Mouse (Mus musculus): ENCODE results near the gene Cyp4f17. TPM values are rescaled to one million over a fixed set of nuclear protein-coding genes. Genes with fewer than 3 reads are reported as not detected.
"Not testable (repeated sequence)": the region's sequence is repeated elsewhere in the genome, so short reads cannot be mapped to it uniquely, and the experiment has no call there.

Gene Cyp4f17
- polyA plus RNA-seq, 1 experiment from 2014 or later = 16.3 TPM

DNA sequence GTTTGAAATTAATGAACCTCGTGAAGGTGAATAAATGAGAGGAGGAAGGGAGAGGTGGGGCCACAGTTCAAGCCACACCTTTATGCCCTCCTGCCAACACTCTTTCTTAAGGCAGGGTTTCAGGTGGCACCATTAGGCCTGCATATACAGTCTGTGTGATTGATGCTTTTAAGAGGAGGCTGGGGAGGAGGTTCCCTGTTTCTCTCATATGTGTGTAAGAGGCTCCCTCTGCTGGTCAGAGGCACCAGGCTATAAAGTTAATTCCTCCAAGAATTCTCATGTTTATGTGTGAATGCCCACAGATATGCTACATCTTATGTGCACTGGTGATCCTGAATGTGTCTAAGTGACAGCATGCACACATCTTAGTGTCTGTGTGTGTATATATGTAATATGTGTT, 11.2 kb upstream of the Cyp4f17 start:
- Histone ChIP-seq H3K4me2 (replicated peaks) (no peak overlapping the region), H3K9me3 (peaks cover 11% of the 10 kb centered on the region; the same call in 1 of the 2 replicates), H3K9ac (no peak overlapping the region), H3K4me3 (no peak overlapping the region), H3K27me3 (peaks cover 20% of the 10 kb centered on the region), H3K36me3 (no peaks in the 10 kb centered on the region), H3K27ac (no peak overlapping the region), H3K4me1 (0 out of 2 replicates have a peak, but pooled peaks cover 2% of the 10 kb centered on the region)
- ATAC-seq (ENCODE audit: low FRiP score, low read depth) = peak; percentile 60; the same call in 1 of the 2 replicates
- WGBS = 28% methylated on average over 1 of the region's 1 CpGs

DNA sequence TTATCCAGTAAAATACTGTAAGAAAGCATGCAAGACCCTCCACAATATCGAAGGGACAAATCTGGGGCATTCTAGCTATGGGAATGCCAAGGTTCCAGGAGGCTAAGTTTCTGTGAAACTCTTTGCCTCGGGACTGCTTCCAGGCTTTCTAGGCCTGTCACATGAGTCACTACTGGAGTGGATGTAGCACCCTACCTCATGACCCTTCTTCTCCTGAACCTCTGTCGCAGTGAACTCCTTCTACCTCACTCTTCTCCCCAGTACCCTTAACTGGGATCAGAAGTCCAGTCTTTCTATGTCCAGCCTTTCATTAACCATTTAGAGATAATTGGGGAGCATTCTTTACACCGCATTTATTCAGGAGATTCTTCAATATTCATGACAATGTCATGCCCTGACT, 5.3 kb upstream of the Cyp4f17 start:
- not testable (repeated sequence) for H3K36me3 ChIP-seq; H3K4me1 ChIP-seq; H3K27ac ChIP-seq; H3K4me2 ChIP-seq (replicated peaks); H3K9ac ChIP-seq; H3K9me3 ChIP-seq; H3K4me3 ChIP-seq; ATAC-seq (ENCODE audit: low FRiP score, low read depth); H3K27me3 ChIP-seq
- WGBS = 89% methylated on average over 4 of the region's 4 CpGs

DNA sequence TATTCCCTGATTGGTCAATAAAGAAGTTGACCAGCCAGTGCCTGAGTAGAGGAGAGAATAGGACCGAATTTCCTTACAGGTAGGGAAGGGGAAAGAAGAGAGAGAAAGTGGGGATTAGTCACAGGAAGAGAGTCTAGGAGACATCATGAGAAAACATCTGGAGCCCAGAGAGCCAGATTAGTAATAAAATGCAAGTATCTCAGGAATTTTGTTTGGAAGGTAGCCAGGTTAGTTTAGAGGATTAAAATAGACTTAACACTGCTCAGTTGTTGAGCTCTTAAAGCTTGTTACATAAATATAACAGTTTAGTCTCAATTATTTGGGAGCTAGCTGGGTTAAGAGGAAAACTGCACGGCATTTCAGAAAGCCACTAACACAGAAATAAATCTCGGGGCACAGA, 4.8 kb upstream of the Cyp4f17 start:
- no peaks in the 10 kb centered on the region for H3K36me3 ChIP-seq
- WGBS = 42% methylated on average over 3 of the region's 3 CpGs
- no peak overlapping the region for H3K4me2 ChIP-seq (replicated peaks)
- no peaks in the 10 kb centered on the region for H3K27me3 ChIP-seq
- ATAC-seq (ENCODE audit: low FRiP score, low read depth) = no peak
- no peak overlapping the region for H3K9ac ChIP-seq
- H3K4me3 ChIP-seq = no peak overlapping the region
- H3K9me3 ChIP-seq = no peaks in the 10 kb centered on the region
- no peaks in the 10 kb centered on the region for H3K4me1 ChIP-seq
- H3K27ac ChIP-seq = no peak overlapping the region

DNA sequence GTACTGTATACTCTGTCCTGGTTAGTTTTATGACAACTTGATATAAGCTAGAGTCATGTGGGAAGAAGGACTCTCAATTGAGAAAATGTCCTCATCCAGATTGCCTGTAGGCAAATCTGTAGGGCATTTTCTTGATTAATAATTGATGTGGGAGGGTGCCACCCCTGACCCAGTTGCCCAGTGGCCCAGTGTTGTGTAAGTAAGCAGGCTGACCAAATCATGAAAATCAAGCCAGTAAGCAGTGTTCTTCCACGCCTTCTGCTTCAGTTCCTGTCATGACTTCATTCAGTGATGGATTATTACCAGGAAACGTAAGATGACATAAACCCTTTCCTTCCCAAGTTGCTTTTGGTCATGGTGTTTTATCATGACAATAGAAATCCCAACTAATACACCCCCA, 2.7 kb upstream of the Cyp4f17 start:
- peaks cover 2% of the 10 kb centered on the region; the same call in 1 of the 2 replicates for H3K36me3 ChIP-seq
- no peak overlapping the region for H3K27ac ChIP-seq
- no peak for ATAC-seq (ENCODE audit: low FRiP score, low read depth)
- H3K4me3 ChIP-seq = no peak overlapping the region
- H3K9ac ChIP-seq = no peak overlapping the region
- H3K9me3 ChIP-seq = no peaks in the 10 kb centered on the region
- 69% methylated on average over 2 of the region's 2 CpGs for WGBS
- no peak overlapping the region for H3K4me2 ChIP-seq (replicated peaks)
- peaks cover 10% of the 10 kb centered on the region for H3K4me1 ChIP-seq
- no peaks in the 10 kb centered on the region for H3K27me3 ChIP-seq

DNA sequence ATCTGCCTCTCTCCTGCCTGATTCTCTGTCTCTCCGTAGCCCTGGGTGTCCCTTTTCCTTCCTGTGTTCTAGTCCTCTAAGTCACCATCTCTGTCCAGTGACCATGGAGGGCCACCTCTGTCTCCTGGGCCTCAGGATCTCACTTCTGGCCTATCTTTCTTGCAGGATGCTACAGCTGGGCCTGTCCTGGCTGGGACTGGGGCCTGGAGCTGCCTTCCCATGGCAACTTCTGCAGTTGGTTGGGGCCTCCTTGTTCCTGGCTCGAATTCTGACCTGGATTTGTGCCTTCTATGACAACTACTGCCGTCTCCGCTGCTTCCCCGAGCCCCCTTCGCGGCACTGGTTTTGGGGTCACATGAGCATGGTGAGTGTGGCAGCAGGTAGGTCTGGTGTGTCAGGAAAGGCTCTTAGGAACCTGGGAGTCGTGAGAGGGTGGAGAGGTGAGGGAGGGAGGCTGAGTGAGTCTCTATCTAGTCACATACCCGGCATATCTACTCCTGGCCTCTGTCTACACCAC, 937 bp downstream of the Cyp4f17 start:
- Histone ChIP-seq H3K9ac (peak overlapping the region; percentile 77), H3K27me3 (no peaks in the 10 kb centered on the region), H3K4me2 (replicated peaks) (peak overlapping the region; percentile 89), H3K36me3 (peaks cover 18% of the 10 kb centered on the region), H3K4me3 (peak overlapping the region; percentile 56), H3K9me3 (no peaks in the 10 kb centered on the region), H3K4me1 (peaks cover 10% of the 10 kb centered on the region), H3K27ac (peak overlapping the region; percentile 75)
- WGBS = 39% methylated on average over 9 of the region's 9 CpGs
- no peak; the same call in 1 of the 2 replicates for ATAC-seq (ENCODE audit: low FRiP score, low read depth)

DNA sequence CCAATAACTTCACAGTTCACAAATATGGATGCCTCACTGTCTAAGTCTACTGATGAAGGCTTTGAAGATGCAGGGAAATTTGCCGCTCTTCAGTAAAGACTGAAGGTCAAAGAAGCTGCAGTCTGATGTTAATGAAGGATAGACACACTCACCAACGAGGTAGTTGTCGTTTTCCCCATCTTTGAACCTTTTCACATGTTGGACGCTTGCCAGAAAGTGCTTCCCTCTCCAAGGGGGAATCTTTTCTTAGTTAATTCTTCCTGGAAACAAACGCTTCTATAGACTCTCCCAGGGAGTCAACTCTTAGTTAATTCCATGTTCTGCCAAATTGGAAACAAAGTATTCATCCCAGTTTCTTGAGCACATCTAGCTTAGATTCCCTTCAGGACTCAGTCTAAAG, 10.3 kb downstream of the Cyp4f17 start:
- H3K4me1 ChIP-seq = no peaks in the 10 kb centered on the region
- WGBS = 81% methylated on average over 5 of the region's 5 CpGs
- no peak overlapping the region for H3K4me2 ChIP-seq (replicated peaks)
- H3K9ac ChIP-seq = no peak overlapping the region
- H3K4me3 ChIP-seq = no peak overlapping the region
- no peaks in the 10 kb centered on the region for H3K9me3 ChIP-seq
- no peaks in the 10 kb centered on the region for H3K27me3 ChIP-seq
- ATAC-seq (ENCODE audit: low FRiP score, low read depth) = no peak
- H3K27ac ChIP-seq = no peak overlapping the region
- H3K36me3 ChIP-seq = peaks cover 27% of the 10 kb centered on the region

DNA sequence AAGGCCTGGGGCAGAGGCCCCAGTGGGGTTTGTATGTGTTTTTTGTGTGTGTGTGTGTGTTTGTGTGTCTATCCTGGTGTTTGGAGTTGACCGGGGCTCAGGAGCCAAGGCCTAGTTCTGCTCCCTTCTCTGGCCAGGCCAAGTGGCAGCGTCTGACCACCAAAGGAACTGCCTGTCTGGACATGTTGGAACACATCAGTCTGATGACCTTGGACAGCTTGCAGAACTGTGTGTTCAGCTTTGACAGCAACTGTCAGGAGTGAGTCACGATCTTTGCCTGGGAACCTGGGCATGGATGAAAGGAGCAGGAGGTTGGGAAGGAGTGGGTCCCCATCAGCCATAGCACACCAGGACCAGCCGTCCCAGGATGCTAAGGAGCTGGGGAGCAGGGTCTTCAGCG, 16.1 kb downstream of the Cyp4f17 start:
- Histone ChIP-seq H3K4me1 (no peaks in the 10 kb centered on the region), H3K36me3 (peaks cover 67% of the 10 kb centered on the region), H3K9me3 (no peaks in the 10 kb centered on the region), H3K27ac (no peak overlapping the region), H3K4me2 (replicated peaks) (no peak overlapping the region), H3K4me3 (no peak overlapping the region), H3K9ac (no peak overlapping the region), H3K27me3 (no peaks in the 10 kb centered on the region)
- no peak for ATAC-seq (ENCODE audit: low FRiP score, low read depth)
- 76% methylated on average over 5 of the region's 5 CpGs for WGBS

DNA sequence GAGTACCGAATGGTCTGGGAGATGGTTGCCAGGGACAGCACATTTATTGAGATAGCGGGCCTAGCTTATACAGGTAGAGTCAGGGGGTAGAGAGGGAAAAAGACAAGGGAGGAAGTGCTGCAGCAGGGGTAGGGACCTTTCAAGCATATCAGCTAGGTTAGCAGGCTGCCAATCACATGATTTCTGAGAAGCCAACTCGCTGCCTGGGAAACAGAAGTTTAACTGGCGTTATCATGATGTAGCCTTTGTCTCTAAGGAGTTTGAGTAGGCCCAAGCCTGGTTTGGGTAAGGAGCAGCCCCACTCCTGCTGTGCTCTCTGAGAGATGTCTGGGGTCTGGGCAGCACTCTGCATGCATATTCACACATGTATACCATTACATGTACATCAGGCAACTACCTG, 16.5 kb downstream of the Cyp4f17 start:
- Histone ChIP-seq H3K9ac (no peak overlapping the region), H3K4me3 (no peak overlapping the region), H3K4me1 (no peaks in the 10 kb centered on the region), H3K27me3 (no peaks in the 10 kb centered on the region), H3K36me3 (peaks cover 69% of the 10 kb centered on the region), H3K4me2 (replicated peaks) (no peak overlapping the region), H3K9me3 (no peaks in the 10 kb centered on the region), H3K27ac (no peak overlapping the region)
- no peak for ATAC-seq (ENCODE audit: low FRiP score, low read depth)
- 94% methylated on average over 4 of the region's 4 CpGs for WGBS

DNA sequence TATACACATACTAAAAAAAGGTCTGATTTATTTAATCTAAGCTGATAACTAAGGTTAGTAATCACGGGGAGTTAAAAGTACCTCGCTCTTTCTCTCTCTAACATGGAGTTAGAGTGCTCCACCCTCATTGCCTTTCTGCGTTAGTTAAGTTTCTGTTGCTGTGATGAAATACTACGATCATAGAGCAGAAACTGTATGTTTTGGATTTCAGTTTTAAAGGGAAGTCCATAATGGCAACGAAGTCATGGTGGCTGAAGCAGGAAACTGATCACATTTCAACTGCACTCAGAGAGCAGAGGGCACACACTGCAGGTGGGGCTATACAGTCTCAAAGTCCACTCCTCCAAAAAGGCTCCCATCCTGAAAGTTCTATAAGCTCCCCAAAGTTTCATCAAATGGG, 17.0 kb downstream of the Cyp4f17 start:
- H3K9ac ChIP-seq = no peak overlapping the region
- H3K36me3 ChIP-seq = peaks cover 67% of the 10 kb centered on the region
- H3K4me2 ChIP-seq (replicated peaks) = no peak overlapping the region
- no peak for ATAC-seq (ENCODE audit: low FRiP score, low read depth)
- WGBS = 92% methylated on average over 5 of the region's 5 CpGs
- H3K9me3 ChIP-seq = no peaks in the 10 kb centered on the region
- no peaks in the 10 kb centered on the region for H3K4me1 ChIP-seq
- no peak overlapping the region for H3K4me3 ChIP-seq
- no peak overlapping the region for H3K27ac ChIP-seq
- no peaks in the 10 kb centered on the region for H3K27me3 ChIP-seq

DNA sequence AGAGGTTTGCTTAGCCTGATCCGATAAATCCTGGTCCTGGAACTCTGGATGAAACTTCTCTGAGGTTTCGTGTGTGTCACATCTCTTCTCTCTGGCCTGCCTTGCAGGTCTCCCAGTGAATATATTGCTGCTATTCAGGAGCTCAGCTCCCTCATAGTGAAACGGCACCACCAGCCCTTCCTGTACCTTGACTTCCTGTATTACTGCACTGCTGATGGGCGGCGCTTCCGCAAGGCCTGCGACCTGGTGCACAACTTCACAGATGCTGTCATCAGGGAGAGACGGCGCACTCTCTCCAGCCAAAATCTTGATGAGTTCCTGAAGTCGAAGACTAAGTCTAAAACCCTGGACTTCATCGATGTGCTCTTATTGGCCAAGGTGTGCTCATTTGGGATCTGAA, 18.0 kb downstream of the Cyp4f17 start:
- Histone ChIP-seq H3K4me2 (replicated peaks) (no peak overlapping the region), H3K27ac (no peak overlapping the region), H3K9ac (no peak overlapping the region), H3K4me3 (no peak overlapping the region), H3K4me1 (0 out of 2 replicates have a peak, but pooled peaks cover 7% of the 10 kb centered on the region), H3K9me3 (no peaks in the 10 kb centered on the region), H3K36me3 (peaks cover 68% of the 10 kb centered on the region), H3K27me3 (no peaks in the 10 kb centered on the region)
- 92% methylated on average over 11 of the region's 11 CpGs for WGBS
- no peak for ATAC-seq (ENCODE audit: low FRiP score, low read depth)

DNA sequence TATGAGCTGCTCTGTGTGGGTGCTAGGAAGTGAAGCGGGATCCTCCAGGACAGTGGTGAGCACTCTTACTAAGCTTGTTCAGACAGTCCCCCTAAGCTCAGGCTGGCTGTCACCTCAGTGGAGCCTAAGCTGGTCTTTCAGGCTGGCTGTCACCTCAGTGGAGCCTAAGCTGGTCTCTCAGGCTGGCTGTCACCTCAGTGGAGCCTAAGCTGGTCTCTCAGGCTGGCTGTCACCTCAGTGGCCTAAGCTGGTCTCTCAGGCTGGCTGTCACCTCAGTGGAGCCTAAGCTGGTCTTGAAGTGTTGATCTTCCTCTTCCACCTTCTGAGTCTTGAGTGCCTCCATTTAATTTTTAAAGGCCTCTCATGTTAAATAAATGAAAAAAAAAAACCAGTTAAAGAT, 20.5 kb downstream of the Cyp4f17 start:
- 91% methylated on average over 1 of the region's 1 CpGs for WGBS
- H3K27ac ChIP-seq; H3K9me3 ChIP-seq; H3K4me2 ChIP-seq (replicated peaks); H3K4me3 ChIP-seq; H3K27me3 ChIP-seq; H3K9ac ChIP-seq; ATAC-seq (ENCODE audit: low FRiP score, low read depth); H3K4me1 ChIP-seq: not testable (repeated sequence)
- peaks cover 53% of the 10 kb centered on the region for H3K36me3 ChIP-seq

DNA sequence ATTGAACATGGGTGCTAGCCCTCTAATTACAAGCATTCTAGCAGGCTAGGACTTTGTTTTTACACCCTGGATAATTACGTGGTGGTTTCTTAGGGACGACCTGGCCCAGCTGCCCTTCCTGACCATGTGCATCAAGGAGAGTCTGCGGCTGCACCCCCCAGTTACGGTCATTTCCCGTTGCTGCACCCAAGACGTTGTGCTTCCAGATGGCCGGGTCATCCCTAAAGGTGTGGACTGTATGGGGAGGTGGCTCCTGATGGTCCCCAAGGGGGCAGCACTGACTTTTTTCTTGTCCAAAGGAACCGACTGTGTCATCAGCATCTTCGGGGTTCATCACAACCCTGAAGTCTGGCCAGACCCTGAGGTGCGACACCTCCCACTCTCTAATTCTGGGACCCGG, 21.9 kb downstream of the Cyp4f17 start:
- 83% methylated on average over 11 of the region's 11 CpGs for WGBS
- Histone ChIP-seq H3K36me3 (peaks cover 43% of the 10 kb centered on the region), H3K4me3 (no peak overlapping the region), H3K4me1 (0 out of 2 replicates have a peak, but pooled peaks cover 7% of the 10 kb centered on the region), H3K9ac (no peak overlapping the region), H3K27me3 (no peaks in the 10 kb centered on the region), H3K9me3 (no peaks in the 10 kb centered on the region), H3K27ac (no peak overlapping the region), H3K4me2 (replicated peaks) (no peak overlapping the region)
- ATAC-seq (ENCODE audit: low FRiP score, low read depth) = no peak
